Mouse (Mus musculus) lung, postnatal 36 days (tissue): ENCODE measurements around the gene Olfr1447.

ENCODE experiments used
- DNase-seq: peaks from one replicate; pipeline ENCODE4 v3.0.0; 2022; ENCODE audit warnings: mixed read lengths

Gene Olfr1447

DNA sequence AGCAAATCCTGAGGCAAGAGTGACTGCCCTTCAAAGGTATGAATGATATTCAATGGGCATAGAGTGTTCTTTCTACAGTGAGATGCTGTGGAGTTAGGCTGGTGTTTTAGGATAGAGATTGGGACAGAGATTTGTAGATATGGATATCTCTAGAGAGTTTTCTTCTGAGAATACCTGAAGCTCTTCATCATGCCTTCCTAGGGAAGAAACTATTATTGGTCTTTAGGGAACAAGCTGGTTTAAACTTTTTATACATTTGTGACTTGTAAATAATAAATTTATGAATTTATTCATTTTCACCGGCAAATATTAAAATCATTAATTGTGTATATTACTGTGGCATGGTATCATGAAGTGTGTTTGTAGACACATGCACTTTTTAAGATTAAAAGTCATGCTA, at the start of gene Olfr1447:
Olfr1447 (minus strand) TSS at position 101 of the 400 bp plus-strand sequence.
- no peak for DNase-seq

DNA sequence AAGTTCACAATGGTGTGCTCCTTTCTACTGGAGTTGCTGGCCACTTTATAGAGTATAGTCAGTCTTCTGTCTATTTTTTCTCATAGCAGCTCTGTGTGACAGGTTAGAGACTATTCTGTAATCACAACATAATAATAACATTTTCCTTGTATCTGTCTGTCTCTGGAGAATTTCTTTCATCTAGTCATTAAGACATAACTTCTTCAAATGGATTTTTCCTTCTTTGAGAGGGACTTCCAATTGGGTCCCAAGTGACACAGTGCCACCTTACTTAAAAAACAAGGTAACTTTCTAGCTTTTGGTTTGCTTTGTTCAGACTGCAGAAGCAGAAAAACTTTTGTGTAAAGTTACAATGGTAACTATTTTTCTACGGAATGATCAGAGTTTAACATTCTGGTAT, 46.4 kb upstream of the Olfr1447 start, which contains the start of gene Olfr1450:
Olfr1450 (plus strand) TSS at position 301 of the 400 bp plus-strand sequence.
- no peak for DNase-seq

DNA sequence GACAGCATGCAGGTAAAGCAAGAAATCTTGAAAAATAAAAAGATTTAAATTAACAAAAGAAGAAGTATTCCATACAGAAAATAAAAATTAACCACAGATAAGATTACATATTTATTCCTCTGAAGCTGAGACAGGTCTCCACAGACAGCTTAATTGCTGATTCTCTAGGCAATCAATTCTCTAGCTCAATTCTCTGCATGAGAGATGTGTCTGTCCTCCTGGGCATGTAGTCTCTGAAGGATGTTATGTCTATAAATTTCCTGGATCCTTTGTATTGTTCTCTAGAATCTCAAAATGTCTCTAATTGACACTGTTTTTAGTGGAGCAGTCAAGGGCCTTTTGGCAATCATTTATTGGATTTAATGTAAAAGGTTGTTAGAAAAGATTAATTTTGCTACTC, 27.0 kb upstream of the Olfr1447 start, which contains the start of gene Olfr1449:
Olfr1449 (plus strand) TSS at position 301 of the 400 bp plus-strand sequence.
- DNase-seq = no peak

DNA sequence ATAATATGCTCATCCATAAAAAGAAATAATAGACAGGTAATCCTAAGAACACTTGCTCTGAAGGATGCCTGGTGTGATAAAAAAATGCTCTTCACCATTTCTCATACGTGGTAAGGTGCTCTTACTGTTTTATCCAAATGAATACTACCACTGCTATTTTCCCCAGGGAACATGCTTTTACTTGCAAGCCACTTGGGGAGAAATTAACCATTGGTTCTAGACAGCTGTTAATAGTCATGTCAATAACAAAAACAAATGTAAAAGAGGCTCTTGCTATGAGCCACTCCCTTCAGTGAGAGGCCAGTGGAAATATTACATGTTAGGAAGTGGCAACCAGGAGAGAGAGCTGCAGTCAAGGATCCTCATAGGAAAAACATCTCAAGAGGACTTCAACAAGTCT, 20.8 kb upstream of the Olfr1447 start, which contains the start of gene Olfr1448:
Olfr1448 (minus strand) TSS at position 101 of the 400 bp plus-strand sequence.
- no peak for DNase-seq

DNA sequence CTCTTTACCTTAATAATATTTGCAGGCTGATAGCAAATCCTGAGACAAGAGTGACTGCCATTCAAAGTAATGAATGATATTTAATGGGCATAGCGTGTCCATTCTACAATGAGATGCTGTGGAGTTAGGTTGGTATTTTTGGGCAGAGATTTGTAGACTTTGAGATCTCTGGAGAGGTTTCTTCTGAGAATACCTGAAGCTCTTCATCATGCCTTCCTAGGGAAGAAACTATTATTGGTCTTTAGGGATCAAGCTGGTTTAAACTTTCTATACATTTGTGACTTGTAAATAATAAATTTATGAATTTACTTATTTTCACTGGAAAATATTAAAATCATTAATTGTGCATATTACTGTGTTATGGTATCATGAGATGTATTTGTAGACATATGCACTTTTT, 10.1 kb downstream of the Olfr1447 start, which contains the start of gene Olfr1446:
Olfr1446 (minus strand) TSS at position 101 of the 400 bp plus-strand sequence.
- no peak for DNase-seq

DNA sequence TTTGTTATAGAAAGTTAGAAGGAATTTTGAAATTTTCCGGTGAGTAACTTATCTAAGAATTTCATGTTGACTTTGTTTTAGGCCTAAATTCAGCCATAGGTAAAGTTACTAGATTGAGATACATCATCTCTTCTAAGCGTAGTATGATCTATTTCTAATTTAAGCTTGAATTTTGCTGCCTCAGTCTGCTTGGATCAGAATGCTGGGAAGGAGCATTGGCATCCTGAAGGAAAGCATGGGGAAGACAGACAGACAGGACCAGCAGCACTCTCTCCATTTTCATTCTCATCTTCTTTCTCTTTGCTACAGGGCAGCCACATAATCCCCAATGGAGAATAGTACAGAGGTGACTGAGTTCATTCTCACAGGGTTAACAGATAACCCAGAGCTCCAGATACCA, 20.0 kb downstream of the Olfr1447 start, which contains the start of gene Olfr1445:
Olfr1445 (plus strand) TSS at position 301 of the 400 bp plus-strand sequence.
- DNase-seq = no peak

DNA sequence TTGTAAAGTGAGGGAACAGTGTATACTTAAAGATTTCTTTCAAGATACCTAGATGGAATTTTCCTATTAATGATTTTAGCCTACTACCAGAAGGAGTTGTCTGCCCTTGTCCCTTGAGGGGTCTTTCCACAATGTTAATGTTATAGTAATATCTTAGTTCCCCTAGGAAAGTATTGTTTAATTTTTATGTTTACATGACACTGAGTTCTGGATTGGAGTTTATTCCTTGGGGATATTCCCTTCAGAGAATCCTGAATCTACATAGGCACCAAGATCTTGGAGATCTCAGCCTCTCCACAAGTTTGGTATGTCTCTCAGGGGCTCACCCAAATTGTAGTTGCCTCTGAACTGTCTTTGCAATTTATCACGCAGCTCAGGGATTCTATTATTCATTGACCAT, 46.6 kb downstream of the Olfr1447 start, which contains the start of gene Olfr1444:
Olfr1444 (plus strand) TSS at position 301 of the 400 bp plus-strand sequence.
- no peak for DNase-seq
